Mouse (Mus musculus) forebrain, embryonic 15.5 days (tissue): ENCODE data around the gene Atp8a2. TPM values are rescaled to one million over a fixed set of nuclear protein-coding genes. Genes with fewer than 3 reads are reported as not detected.
"Not testable (repeated sequence)": the region's sequence is repeated elsewhere in the genome, so short reads cannot be mapped to it uniquely, and the experiment has no call there.

Experiments
- ATAC-seq: fragments of 200-750 bp; cut with Nextera tagmentation; replicated peaks from 2 replicates; pipeline ENCODE4 v1.8.0; 2017; ENCODE audit warnings: mild to moderate bottlenecking, moderate TSS enrichment, moderate library complexity
- H3K27ac ChIP-seq: fragments of 300-500 bp; sonication (generic); replicated peaks from 2 replicates; pipeline ENCODE4 v1.5.1; 2015; ENCODE audit warnings: mild to moderate bottlenecking, inconsistent platforms
- H3K27me3 ChIP-seq: fragments of 300-500 bp; sonication (generic); 2 replicates; pipeline ENCODE4 v1.6.1; 2015; ENCODE audit warnings: inconsistent platforms
- H3K36me3 ChIP-seq: fragments of 300-500 bp; sonication (generic); 2 replicates; pipeline ENCODE4 v1.6.1; 2015; ENCODE audit warnings: mild to moderate bottlenecking, inconsistent platforms
- H3K4me1 ChIP-seq: fragments of 300-500 bp; sonication (generic); 2 replicates; pipeline ENCODE4 v1.6.1; 2015; ENCODE audit warnings: inconsistent platforms
- H3K4me2 ChIP-seq: fragments of 300-500 bp; sonication (generic); replicated peaks from 2 replicates; pipeline ENCODE4 v1.6.1; 2015; ENCODE audit warnings: mild to moderate bottlenecking, inconsistent platforms
- H3K4me3 ChIP-seq: fragments of 300-500 bp; sonication (generic); 2 replicates; pipeline ENCODE4 v1.5.1; 2015; ENCODE audit warnings: mild to moderate bottlenecking, inconsistent platforms
- H3K9ac ChIP-seq: fragments of 300-500 bp; sonication (generic); replicated peaks from 2 replicates; pipeline ENCODE4 v1.6.1; 2015; ENCODE audit warnings: mild to moderate bottlenecking, inconsistent platforms
- H3K9me3 ChIP-seq: fragments of 300-500 bp; sonication (generic); 2 replicates; pipeline ENCODE4 v1.6.1; 2016; ENCODE audit warnings: inconsistent platforms
- WGBS: fragments of 180-500 bp; shearing (Covaris S2); methylation state at CpG from one replicate; pipeline ENCODE4 v1.1.7; 2015; ENCODE audit warnings: mixed read lengths; 5-methylcytosine and 5-hydroxymethylcytosine counted together
- polyA plus RNA-seq: library from polyadenylated mRNA; unstranded; fragments of >200 nt; fragmentation: Nextera tagmentation; extraction: Ambion mirVana; gene quantifications from 2 replicates; pipeline ENCODE4 v1.2.1, GENCODE M21; 2015

The Atp8a2 gene
- polyA plus RNA-seq, 1 experiment from 2014 or later: 31.7 TPM

DNA sequence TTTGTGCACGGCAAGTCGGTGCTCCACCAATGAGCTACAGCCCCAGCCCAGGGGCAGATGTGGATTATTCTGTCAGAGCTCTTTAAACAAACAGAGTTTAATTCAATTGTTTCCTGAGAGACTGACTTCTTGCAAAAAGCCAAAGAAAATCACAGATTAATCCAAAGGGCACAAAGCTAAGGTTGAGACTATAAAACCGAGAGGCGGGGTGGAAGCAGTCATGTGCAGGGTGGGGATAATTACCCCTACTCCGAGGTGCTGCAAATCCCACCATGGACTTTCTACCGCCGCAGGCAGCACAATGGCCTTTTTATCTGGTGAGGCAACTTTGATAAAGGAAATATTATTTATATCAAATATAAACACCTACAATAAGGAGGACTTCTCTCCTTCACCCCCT is 580.2 kb downstream of the Atp8a2 start:
- ATAC-seq: no peak
- no peak overlapping the region for H3K4me3 ChIP-seq
- H3K4me1 ChIP-seq: peaks cover 5% of the 10 kb centered on the region; the same call in 1 of the 2 replicates
- no peaks in the 10 kb centered on the region for H3K36me3 ChIP-seq
- H3K27me3 ChIP-seq: no peaks in the 10 kb centered on the region
- H3K9me3 ChIP-seq: no peaks in the 10 kb centered on the region
- WGBS: 26% methylated on average over 7 of the region's 7 CpGs
- no peak overlapping the region for H3K27ac ChIP-seq
- H3K9ac ChIP-seq: no peak overlapping the region
- no peak overlapping the region for H3K4me2 ChIP-seq

DNA sequence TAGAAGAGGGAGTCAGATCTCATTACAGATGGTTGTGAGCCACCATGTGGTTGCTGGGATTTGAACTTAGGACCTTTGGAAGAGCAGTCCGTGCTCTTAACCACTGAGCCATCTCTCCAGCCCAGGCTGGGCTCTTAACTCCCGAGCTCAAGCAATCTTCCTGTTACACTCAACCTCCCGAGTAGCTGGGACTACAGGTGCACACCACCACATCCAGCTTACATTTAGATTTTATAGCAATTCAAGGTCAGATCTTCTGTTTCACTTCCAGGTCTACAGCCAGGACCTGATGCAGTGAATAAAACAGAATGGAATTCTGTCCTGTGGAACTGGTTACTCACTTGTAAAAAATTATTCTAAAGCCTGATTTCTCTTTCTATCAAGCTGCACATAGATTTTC is 582.8 kb downstream of the Atp8a2 start:
- 78% methylated on average over 3 of the region's 3 CpGs for WGBS
- H3K4me2 ChIP-seq, H3K36me3 ChIP-seq, H3K9ac ChIP-seq, H3K4me1 ChIP-seq, ATAC-seq, H3K4me3 ChIP-seq, H3K27ac ChIP-seq, H3K27me3 ChIP-seq, H3K9me3 ChIP-seq: not testable (repeated sequence)

DNA sequence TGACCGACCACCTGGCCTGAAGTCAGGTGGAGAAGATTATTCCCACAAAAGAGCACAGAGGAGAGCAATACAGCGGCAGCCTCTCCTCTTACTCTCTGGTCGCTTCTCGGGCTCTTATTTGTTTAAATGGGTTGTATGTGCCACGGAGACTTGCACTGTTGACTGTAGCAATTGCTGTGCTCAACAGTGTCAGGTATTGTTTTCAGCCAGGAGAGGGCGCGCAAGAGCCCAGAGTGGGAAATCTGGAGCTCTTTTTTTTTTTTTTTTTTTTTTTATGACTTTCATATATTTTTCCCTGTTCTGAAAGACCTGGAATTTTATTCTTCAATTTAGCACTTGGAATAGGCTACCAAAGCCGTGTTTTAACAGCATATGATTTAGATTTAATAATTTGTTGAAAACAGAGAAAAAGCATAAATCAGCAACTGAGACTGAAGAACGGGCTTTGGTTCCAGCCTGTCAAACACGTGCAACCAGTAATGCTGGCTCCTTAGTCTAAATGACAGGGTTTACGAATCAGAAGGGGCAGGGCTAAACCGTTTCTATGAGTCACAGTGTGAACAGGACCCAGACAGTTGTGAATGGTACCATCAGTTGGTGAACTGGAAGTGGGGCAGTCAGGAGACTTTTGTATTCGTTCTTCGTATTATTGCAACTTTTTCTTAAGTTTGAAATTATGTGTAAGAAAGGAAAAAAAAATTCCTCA is 583.9 kb downstream of the Atp8a2 start:
- WGBS: 53% methylated on average over 14 of the region's 14 CpGs
- ATAC-seq: no peak
- Histone ChIP-seq H3K36me3 (no peaks in the 10 kb centered on the region), H3K27ac (no peak overlapping the region), H3K4me2 (no peak overlapping the region), H3K4me1 (peaks cover 5% of the 10 kb centered on the region; the same call in 1 of the 2 replicates), H3K27me3 (no peaks in the 10 kb centered on the region), H3K9ac (no peak overlapping the region), H3K4me3 (no peak overlapping the region), H3K9me3 (no peaks in the 10 kb centered on the region)

DNA sequence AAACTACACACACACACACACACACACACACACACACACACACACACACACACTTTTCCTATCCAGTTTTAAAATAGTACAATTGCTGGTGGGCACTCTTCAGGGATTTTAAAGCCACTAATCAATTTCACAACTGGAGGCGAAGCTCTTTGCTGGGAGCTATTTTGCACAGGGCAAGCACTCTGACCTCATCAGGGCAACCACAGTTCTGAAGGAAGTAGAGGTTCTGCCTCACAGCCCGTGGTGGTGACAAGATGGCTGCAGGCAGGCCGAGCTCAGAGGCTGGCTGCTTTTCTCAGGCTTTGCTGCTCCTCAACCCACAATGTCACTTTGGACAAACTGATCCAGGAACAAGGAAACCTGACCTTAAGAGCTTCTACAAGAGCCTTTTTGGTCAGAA is 590.0 kb downstream of the Atp8a2 start:
- H3K4me2 ChIP-seq: no peak overlapping the region
- ATAC-seq: no peak
- no peaks in the 10 kb centered on the region for H3K36me3 ChIP-seq
- H3K9ac ChIP-seq: no peak overlapping the region
- H3K27me3 ChIP-seq: peaks cover 7% of the 10 kb centered on the region; the same call in 1 of the 2 replicates
- no peak overlapping the region for H3K27ac ChIP-seq
- H3K4me3 ChIP-seq: no peak overlapping the region
- no peaks in the 10 kb centered on the region for H3K4me1 ChIP-seq
- 63% methylated on average over 3 of the region's 3 CpGs for WGBS
- no peaks in the 10 kb centered on the region for H3K9me3 ChIP-seq

DNA sequence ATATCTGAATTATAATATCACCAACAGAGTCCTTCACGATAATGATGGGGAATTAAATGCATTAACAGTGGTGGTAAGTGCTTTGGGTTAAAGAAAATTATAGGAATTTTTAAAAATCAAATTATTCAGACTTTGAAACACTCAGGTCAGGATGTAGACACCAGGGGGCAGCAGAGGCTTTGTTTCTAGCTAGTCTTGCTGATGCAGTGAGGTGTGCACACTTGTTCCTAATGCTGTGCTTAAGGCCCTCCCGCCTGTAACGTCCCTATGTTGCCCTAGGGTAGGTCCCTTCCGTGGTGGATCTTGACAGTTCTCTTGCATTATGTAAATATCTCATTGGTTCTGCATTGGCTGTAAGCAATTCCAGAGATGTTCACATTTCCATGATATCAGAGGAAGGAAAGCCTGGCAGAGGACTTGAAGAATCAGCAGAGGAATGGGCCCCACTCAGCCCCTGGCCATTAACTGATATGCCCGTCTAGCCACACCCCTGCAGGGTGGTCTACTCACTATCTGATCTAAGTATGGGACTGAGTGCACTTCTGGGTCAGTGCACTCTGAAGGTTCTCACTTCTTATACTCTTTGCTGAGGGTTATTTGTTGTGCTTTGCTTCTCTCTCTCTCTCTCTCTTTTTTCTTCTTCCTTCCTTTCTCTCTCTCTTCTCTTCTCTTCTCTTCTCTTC is 591.2 kb downstream of the Atp8a2 start:
- no peak overlapping the region for H3K4me3 ChIP-seq
- H3K27ac ChIP-seq: no peak overlapping the region
- no peaks in the 10 kb centered on the region for H3K4me1 ChIP-seq
- peaks cover 11% of the 10 kb centered on the region for H3K27me3 ChIP-seq
- H3K9me3 ChIP-seq: no peaks in the 10 kb centered on the region
- peak; percentile 78 for ATAC-seq
- H3K36me3 ChIP-seq: no peaks in the 10 kb centered on the region
- WGBS: 18% methylated on average over 5 of the region's 5 CpGs
- no peak overlapping the region for H3K9ac ChIP-seq
- H3K4me2 ChIP-seq: no peak overlapping the region

GRCm38 (mm10) chr14:59604002-59604645 is 592.9 kb downstream of the Atp8a2 start:
- H3K4me2 ChIP-seq: no peak overlapping the region
- WGBS: 70% methylated on average over 5 of the region's 5 CpGs
- peaks cover 11% of the 10 kb centered on the region for H3K27me3 ChIP-seq

DNA sequence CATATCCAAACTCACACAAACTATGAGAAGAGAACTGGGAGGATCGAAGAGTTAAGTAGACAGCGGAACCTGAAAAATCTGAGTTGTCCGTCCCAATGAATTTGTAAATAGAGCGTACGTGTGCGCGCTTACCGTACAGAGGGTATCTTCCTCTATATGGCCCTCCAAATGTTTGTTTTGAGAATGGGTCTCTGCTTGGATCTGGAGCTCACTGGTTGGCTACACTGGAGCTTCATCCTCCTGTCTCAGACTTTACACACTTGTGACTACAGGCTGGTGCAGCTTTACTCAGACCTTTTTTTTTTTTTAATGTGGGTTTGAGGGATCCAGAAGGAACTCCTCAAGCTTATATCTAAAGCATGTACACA is 598.7 kb downstream of the Atp8a2 start:
- H3K27ac ChIP-seq: peak overlapping the region; percentile 77
- H3K4me3 ChIP-seq: peak overlapping the region; percentile 90
- H3K9me3 ChIP-seq: no peaks in the 10 kb centered on the region
- peak overlapping the region; percentile 88 for H3K4me2 ChIP-seq
- peak; percentile 49 for ATAC-seq
- peaks cover 16% of the 10 kb centered on the region for H3K4me1 ChIP-seq
- WGBS: 5% methylated on average over 8 of the region's 8 CpGs
- H3K9ac ChIP-seq: peak overlapping the region; percentile 89
- H3K36me3 ChIP-seq: peaks cover 7% of the 10 kb centered on the region; the same call in 1 of the 2 replicates
- H3K27me3 ChIP-seq: peaks cover 11% of the 10 kb centered on the region

More at GRCm38 (mm10) chr14:59604002-59604645, 592.9 kb downstream of the Atp8a2 start:
- Histone ChIP-seq H3K4me3 (no peak overlapping the region), H3K9me3 (no peaks in the 10 kb centered on the region), H3K4me1 (no peaks in the 10 kb centered on the region), H3K27ac (no peak overlapping the region), H3K36me3 (no peaks in the 10 kb centered on the region), H3K9ac (no peak overlapping the region)
- ATAC-seq: no peak

- Histone ChIP-seq H3K4me3 (peak within 1 kb of the TSS; percentile 90), H3K4me2 (peak within 1 kb of the TSS; percentile 88), H3K27ac (peak within 1 kb of the TSS; percentile 77), H3K9ac (peak within 1 kb of the TSS; percentile 89), H3K9me3 (no peaks in the 10 kb centered on the region), H3K27me3 (peaks cover 5% of the 10 kb centered on the region), H3K4me1 (peaks cover 16% of the 10 kb centered on the region), H3K36me3 (peaks cover 9% of the 10 kb centered on the region; the same call in 1 of the 2 replicates)
- peak; percentile 93 for ATAC-seq
- under 1% methylated on average over 48 of the region's 48 CpGs for WGBS
Measured at GRCm38 (mm10) chr14:59597398-59598259, 599.4 kb downstream of the Atp8a2 start, which contains the start of gene Cdadc1. Gene Cdadc1 (minus strand): TSS chr14:59597959.

GRCm38 (mm10) chr14:59594988-59595387 is 602.0 kb downstream of the Atp8a2 start:
- Histone ChIP-seq H3K9ac (no peak overlapping the region), H3K36me3 (peaks cover 16% of the 10 kb centered on the region), H3K27me3 (no peaks in the 10 kb centered on the region), H3K27ac (no peak overlapping the region), H3K9me3 (no peaks in the 10 kb centered on the region), H3K4me2 (no peak overlapping the region), H3K4me3 (no peak overlapping the region), H3K4me1 (peaks cover 16% of the 10 kb centered on the region)
- no peak for ATAC-seq
- 90% methylated on average over 3 of the region's 3 CpGs for WGBS

DNA sequence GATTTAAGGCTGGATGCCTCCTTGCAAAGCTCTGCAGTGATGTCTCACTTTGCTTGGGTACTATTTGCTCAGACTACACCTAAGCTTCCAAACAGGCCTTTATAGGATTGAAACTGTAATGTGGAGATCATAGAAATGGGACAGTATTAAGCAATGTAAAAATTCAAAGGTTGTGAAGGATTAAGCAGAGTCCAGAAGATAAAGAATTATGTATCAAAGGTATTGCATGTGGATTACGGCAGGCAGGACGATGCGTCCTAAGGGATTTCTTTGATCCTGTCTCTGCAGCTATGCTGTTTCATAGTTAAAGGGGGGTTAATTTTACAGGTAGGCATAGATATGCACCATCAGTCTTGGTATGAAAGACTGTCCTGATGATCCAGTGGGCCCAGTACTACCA is 604.4 kb downstream of the Atp8a2 start:
- Histone ChIP-seq H3K27me3 (no peaks in the 10 kb centered on the region), H3K9me3 (no peaks in the 10 kb centered on the region), H3K9ac (no peak overlapping the region), H3K27ac (no peak overlapping the region), H3K36me3 (peaks cover 36% of the 10 kb centered on the region), H3K4me2 (no peak overlapping the region), H3K4me3 (no peak overlapping the region), H3K4me1 (peaks cover 12% of the 10 kb centered on the region)
- ATAC-seq: no peak
- WGBS: 95% methylated on average over 3 of the region's 3 CpGs

DNA sequence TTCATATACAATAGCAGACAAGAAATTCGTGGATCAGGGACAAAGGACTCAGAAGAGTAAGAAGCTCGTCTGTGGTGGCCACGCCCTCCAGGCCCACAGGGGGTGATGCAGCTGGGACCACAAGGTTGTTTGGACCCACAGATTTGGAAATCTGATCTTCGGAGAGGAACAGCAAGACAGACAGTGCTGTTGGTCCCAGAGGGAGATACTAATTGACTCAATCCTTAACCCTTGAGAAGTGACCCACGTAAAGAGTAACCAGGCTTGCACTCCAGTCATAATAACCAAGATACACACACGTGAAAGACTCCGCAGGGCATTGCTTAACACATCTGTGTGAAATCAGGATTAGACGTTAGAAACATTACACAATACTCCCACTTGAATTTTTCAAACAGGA is 605.1 kb downstream of the Atp8a2 start:
- Histone ChIP-seq H3K4me1 (peaks cover 9% of the 10 kb centered on the region), H3K27ac (no peak overlapping the region), H3K4me2 (no peak overlapping the region), H3K9ac (no peak overlapping the region), H3K27me3 (no peaks in the 10 kb centered on the region), H3K36me3 (peaks cover 36% of the 10 kb centered on the region), H3K9me3 (no peaks in the 10 kb centered on the region), H3K4me3 (no peak overlapping the region)
- WGBS: 77% methylated on average over 8 of the region's 8 CpGs
- ATAC-seq: no peak
